Mouse (Mus musculus) cerebellum, adult 2 months (tissue): ENCODE results near the gene Raet1d.
"Not testable (repeated sequence)": the region's sequence is repeated elsewhere in the genome, so short reads cannot be mapped to it uniquely, and the experiment has no call there.

Source experiments
- CTCF ChIP-seq: fragments of 200-500 bp; IDR thresholded peaks from 2 replicates; pipeline ENCODE4 v1.5.1; 2011; ENCODE audit warnings: low read depth, mild to moderate bottlenecking, control low read depth, low read length, moderate library complexity, borderline replicate concordance; ENCODE audit not compliant: insufficient read depth
- POLR2A ChIP-seq: fragments of 200-500 bp; IDR thresholded peaks from 2 replicates; pipeline ENCODE4 v1.6.1; 2011; ENCODE audit warnings: low read length, control low read depth, borderline replicate concordance; ENCODE audit not compliant: insufficient read depth

- not testable (repeated sequence) for TF ChIP-seq POLR2A, CTCF
These were observed 1.3 kb downstream of the Raet1d start for GRCm38 (mm10) chr10:22361415-22362352.
